Mouse (Mus musculus): Measurements from ENCODE around the gene Slc16a5.
A peak's percentile ranks its signal among the peaks of the same experiment; 100 is the strongest.
"Not testable (repeated sequence)": the region's sequence is repeated elsewhere in the genome, so short reads cannot be mapped to it uniquely, and the experiment has no call there.

The Slc16a5 gene

GRCm38 (mm10) chr11:115478296-115478938 lies 16.1 kb downstream of the Slc16a5 start:
- DNase-seq (ENCODE audit: low spot score in 2 of 2) = no peak

GRCm38 (mm10) chr11:115481553-115482259 lies 19.4 kb downstream of the Slc16a5 start:
- no peak for DNase-seq (ENCODE audit: low spot score in 2 of 2)

GRCm38 (mm10) chr11:115483278-115483677 lies 21.0 kb downstream of the Slc16a5 start:
- DNase-seq (ENCODE audit: low spot score in 2 of 2) = no peak

DNA sequence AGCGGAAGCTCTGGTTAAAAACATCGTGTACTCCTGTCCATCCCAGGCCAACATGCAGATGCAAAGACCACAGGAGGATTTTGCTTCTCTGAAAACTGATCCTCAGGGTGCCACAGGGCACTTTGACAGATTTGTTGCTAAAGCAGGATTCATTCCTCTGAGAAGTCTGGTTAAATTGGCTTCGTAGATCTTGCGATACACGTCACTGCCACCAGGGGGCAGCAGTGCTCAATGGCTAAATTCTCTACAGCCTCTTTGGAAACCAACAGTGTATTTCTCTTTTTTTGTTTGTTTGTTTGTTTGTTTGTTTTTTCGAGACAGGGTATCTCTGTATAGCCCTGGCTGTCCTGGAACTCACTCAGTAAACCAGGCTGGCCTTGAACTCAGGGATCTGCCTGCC lies 21.5 kb downstream of the Slc16a5 start:
- DNase-seq (ENCODE audit: low spot score in 2 of 2) = peak; percentile 71 to 74

- no peak for DNase-seq (ENCODE audit: low spot score in 2 of 2)
These were observed 22.9 kb downstream of the Slc16a5 start for GRCm38 (mm10) chr11:115485155-115485554.

GRCm38 (mm10) chr11:115488551-115489104 lies 26.4 kb downstream of the Slc16a5 start:
- no peak for DNase-seq (ENCODE audit: low spot score in 2 of 2)

DNA sequence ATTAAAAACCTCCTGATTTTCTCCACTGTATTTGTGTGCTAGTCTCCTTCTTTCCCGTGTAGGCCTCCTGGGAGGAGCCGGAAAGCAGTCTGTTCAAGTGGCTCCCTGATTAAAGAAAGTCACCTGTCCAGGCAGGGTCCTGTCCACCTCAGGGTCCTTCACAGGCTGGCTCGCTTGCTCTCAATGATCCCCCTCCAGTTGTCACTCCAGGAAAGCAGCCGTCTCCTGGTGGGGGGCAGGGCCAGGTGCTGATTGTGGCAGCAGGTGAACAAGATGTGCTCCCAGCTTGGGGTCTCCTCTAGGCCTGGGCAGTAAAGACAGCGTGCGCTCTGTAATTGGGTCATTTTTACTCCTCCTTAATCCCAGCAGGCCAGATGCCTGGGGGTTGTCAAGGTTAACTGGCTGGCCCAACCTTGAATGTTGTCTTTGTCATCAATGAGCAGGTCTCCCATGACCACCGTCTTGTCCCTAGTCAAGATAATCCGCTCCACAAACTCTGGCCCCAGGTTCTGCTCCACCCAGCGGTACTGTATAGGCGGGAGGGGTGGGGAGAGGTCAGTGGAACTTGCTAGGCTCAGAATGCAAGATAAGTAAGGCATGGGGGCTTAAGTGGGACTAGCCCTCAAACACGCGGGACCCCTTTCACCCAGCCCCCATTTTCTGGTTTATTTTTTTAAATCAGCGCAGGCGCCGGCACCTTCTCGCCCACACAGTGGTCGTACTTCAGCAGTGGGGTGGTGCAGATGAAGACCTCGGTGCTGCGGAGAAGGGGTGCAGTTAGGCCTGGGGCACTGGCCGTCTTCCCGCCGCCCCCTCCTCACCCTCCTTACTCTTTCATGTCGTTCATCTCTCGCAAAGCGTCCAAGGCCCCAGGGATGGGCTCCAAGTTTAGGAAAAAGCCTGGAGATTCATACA lies 28.4 kb downstream of the Slc16a5 start:
- no peak for DNase-seq (ENCODE audit: low spot score in 2 of 2)

GRCm38 (mm10) chr11:115491356-115492083 lies 29.2 kb downstream of the Slc16a5 start, which contains the start of gene Nt5c:
TSS of gene Nt5c (minus strand) at chr11:115491862.
- DNase-seq (ENCODE audit: low spot score in 2 of 2) = peak; percentile 70 to 84

- DNase-seq (ENCODE audit: low spot score in 2 of 2) = no peak
These were observed 30.1 kb downstream of the Slc16a5 start for GRCm38 (mm10) chr11:115492387-115492786.

DNA sequence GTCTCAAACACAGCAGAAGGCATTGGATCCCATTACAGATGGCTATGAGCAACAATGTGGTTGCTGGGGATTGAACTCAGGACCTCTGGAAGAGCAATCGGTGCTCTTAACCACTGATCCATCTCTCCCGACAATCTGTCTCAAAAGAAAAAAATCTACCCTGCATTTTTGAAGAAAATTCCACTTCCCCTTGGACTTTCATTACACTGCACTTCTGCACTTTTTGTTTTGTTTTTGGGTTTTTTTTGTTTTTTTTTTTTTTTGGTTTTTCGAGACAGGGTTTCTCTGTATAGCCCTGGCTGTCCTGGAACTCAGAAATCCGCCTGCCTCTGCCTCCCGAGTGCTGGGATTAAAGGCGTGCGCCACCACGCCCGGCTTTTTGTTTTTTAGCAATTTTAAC lies 34.3 kb downstream of the Slc16a5 start:
- not testable (repeated sequence) for DNase-seq (ENCODE audit: low spot score in 2 of 2)

- no peak for DNase-seq (ENCODE audit: low spot score in 2 of 2)
These were observed 40.4 kb downstream of the Slc16a5 start for GRCm38 (mm10) chr11:115502636-115503035.

GRCm38 (mm10) chr11:115506586-115506985 lies 44.3 kb downstream of the Slc16a5 start:
- no peak for DNase-seq (ENCODE audit: low spot score in 2 of 2)

DNA sequence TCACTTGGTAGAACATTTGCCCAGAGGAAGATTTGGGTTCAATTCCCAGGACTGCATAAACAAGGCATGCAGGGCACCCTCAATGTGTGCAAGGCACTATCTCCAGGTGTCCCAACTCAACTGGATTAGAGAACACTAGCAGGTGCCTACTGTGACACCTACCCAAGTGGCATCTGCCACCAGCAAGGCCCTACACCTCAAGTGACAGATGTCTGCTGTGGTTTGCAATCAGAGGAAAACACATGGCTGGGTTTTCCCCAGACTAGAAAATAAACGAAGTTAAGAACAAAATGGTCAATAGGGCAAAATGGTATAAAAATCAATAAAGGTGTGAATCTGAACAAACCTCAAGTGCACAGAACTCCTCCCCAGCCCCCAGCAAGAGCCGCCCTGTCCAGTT lies 45.8 kb downstream of the Slc16a5 start:
- DNase-seq (ENCODE audit: low spot score in 2 of 2) = no peak

GRCm38 (mm10) chr11:115509773-115510506 lies 47.7 kb downstream of the Slc16a5 start:
- peak; percentile 7 to 29 for DNase-seq (ENCODE audit: low spot score in 2 of 2)

GRCm38 (mm10) chr11:115510507-115510888 lies 48.2 kb downstream of the Slc16a5 start:
- DNase-seq (ENCODE audit: low spot score in 2 of 2) = no peak

GRCm38 (mm10) chr11:115511121-115511520 lies 48.8 kb downstream of the Slc16a5 start:
- no peak for DNase-seq (ENCODE audit: low spot score in 2 of 2)

- no peak for DNase-seq (ENCODE audit: low spot score in 2 of 2)
These were observed 49.7 kb downstream of the Slc16a5 start for GRCm38 (mm10) chr11:115512004-115512403.

GRCm38 (mm10) chr11:115512407-115513183 lies 50.3 kb downstream of the Slc16a5 start:
- DNase-seq (ENCODE audit: low spot score in 2 of 2) = peak in 1 of 2 experiments; percentile 40

Data from urinary bladder, postnatal 36 days (tissue).